Mouse (Mus musculus): ENCODE measurements around the gene Zc3h12a. TPM values are rescaled to one million over a fixed set of nuclear protein-coding genes. Genes with fewer than 3 reads are reported as not detected.

The Zc3h12a gene
- total and polyA plus RNA-seq, 3 experiments = 2.1 to 13.4 (median 7.7) TPM

DNA sequence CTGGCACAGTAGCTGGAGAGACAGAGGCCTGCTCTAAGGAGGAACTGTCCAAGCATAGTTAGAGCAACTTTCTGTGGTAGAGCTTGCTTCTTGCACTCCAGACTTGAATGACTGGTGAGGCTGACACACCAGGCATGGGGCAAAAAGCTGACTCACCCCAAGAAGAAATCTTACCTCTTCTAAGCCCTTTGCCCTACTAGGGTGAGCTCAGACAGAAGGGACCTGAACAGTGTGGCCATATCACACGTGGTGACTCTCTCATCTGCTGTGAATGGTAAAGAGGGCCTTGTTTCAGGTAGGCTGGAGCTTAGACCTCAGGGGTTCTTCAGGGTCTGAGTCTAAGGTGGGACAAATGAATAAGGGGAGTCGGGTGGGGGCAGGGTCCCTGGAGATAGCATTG, 30.4 kb upstream of the Zc3h12a start:
- no peak overlapping the region for H3K27ac ChIP-seq (ENCODE audit: insufficient read depth, low read depth)
- no peak overlapping the region for H3K4me3 ChIP-seq (replicated peaks in 1 of 3; ENCODE audit: low read depth in 2 of 3, low read length in 2 of 3, poor library complexity in 1 of 3)
- H3K36me3 ChIP-seq (replicated peaks in 1 of 2; ENCODE audit: control insufficient read depth in 1 of 2, insufficient read depth in 1 of 2, low read length in 1 of 2) = no peaks in the 10 kb centered on the region
- no peak overlapping the region for H3K9ac ChIP-seq (ENCODE audit: insufficient read depth, low read depth)
- H3K79me2 ChIP-seq (replicated peaks; ENCODE audit: control insufficient read depth, extremely low read depth, insufficient read depth, poor library complexity, severe bottlenecking) = no peaks in the 10 kb centered on the region
- TF ChIP-seq RCOR1 (conservative IDR thresholded peaks at IDR 0.05; ENCODE audit: low read depth, low read length) (no peak), POLR2A (IDR thresholded peaks at IDR 0.05; ENCODE audit: low read depth, low read length) (no peak), ZC3H11A (IDR thresholded peaks at IDR 0.05; ENCODE audit: low read depth, low read length) (no peak), NELFE (IDR thresholded peaks at IDR 0.05; ENCODE audit: low read depth, low read length) (no peak), BHLHE40 (IDR thresholded peaks at IDR 0.05; ENCODE audit: low read depth, low read length) (no peak), MAZ (IDR thresholded peaks at IDR 0.05; ENCODE audit: low read depth, low read length) (no peak), UBTF (IDR thresholded peaks at IDR 0.05; ENCODE audit: low read depth, low read length) (no peak), KAT2A (IDR thresholded peaks at IDR 0.05; ENCODE audit: insufficient replicate concordance, low read length) (no peak), JUND (conservative IDR thresholded peaks at IDR 0.05; ENCODE audit: low read depth, low read length) (no peak), EP300 (IDR thresholded peaks at IDR 0.05; ENCODE audit: low read length) (no peak), TCF12 (IDR thresholded peaks at IDR 0.05; ENCODE audit: low read depth, low read length) (no peak), RAD21 (IDR thresholded peaks at IDR 0.05; ENCODE audit: low read depth, low read length) (no peak), USF2 (conservative IDR thresholded peaks at IDR 0.05; ENCODE audit: low read depth, low read length) (no peak), NRF1 (IDR thresholded peaks at IDR 0.05; ENCODE audit: low read depth, low read length) (no peak), ZMIZ1 (IDR thresholded peaks at IDR 0.05; ENCODE audit: low read depth, low read length) (no peak), CHD1 (IDR thresholded peaks at IDR 0.05; ENCODE audit: low read depth, low read length) (no peak), HCFC1 (IDR thresholded peaks at IDR 0.05; ENCODE audit: low read depth, low read length) (no peak), ETS1 (conservative IDR thresholded peaks at IDR 0.05; ENCODE audit: low read depth, low read length) (no peak), MAFK (IDR thresholded peaks at IDR 0.05; ENCODE audit: insufficient replicate concordance, low read length) (no peak), PAX5 (IDR thresholded peaks at IDR 0.05; ENCODE audit: low read length) (no peak)
- DNase-seq (ENCODE audit: extremely low read depth) = no peak
- no peaks in the 10 kb centered on the region for H3K9me3 ChIP-seq (replicated peaks; ENCODE audit: low read length)
- H3K4me2 ChIP-seq (ENCODE audit: insufficient read depth, low read depth, poor library complexity, severe bottlenecking) = no peak overlapping the region
- peaks cover 72% of the 10 kb centered on the region for H3K27me3 ChIP-seq (replicated peaks)
- peaks cover 0 to 4% of the 10 kb centered on the region in 2 experiments; a peak in 2 of 4 replicates for H3K4me1 ChIP-seq (ENCODE audit: control insufficient read depth in 1 of 2, insufficient read depth in 2 of 2)
- dilution Hi-C loops (cut with MboI; ENCODE audit: extremely low pct_ligation_motif_present, extremely low pct_unique_long_range_greater_than_20kb, low sequenced_read_pairs) (no loop called here), in situ Hi-C loops (cut with MboI; ENCODE audit: low pct_ligation_motif_present, low pct_unique_long_range_greater_than_20kb, low sequenced_read_pairs) (loop anchor here (25.0 kb wide), 1 partner anchor 804 kb away; no protein-coding TSS in a partner anchor)

DNA sequence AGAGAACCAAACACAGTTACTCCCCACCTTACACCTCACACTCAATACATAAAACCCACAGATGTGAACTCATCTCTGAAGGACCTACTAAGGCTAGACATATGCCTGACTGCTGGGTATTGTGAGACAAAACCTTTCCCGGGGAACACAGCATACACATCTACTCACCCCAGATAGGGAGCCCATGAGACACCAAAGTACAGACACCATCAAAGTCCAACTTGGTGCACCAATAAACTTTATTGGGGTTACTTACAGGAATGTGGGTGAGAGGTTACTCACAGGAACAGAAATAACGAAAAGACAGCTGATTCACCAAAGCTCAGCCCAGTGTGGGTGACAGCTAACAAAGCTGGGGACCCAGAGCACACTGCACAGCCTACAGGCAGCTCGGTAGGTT, 29.7 kb upstream of the Zc3h12a start:
- no peak overlapping the region for H3K4me2 ChIP-seq (ENCODE audit: insufficient read depth, low read depth, poor library complexity, severe bottlenecking)
- TF ChIP-seq SMC3 (IDR thresholded peaks at IDR 0.05; ENCODE audit: low read depth, low read length) (no peak), JUND (conservative IDR thresholded peaks at IDR 0.05; ENCODE audit: low read depth, low read length) (no peak), MAZ (IDR thresholded peaks at IDR 0.05; ENCODE audit: low read depth, low read length) (no peak)
- DNase-seq (ENCODE audit: extremely low read depth) = no peak
- dilution Hi-C loops (cut with MboI; ENCODE audit: extremely low pct_ligation_motif_present, extremely low pct_unique_long_range_greater_than_20kb, low sequenced_read_pairs) = no loop called here
- H3K27me3 ChIP-seq (replicated peaks) = peaks cover 70% of the 10 kb centered on the region
- in situ Hi-C loops (cut with MboI; ENCODE audit: low pct_ligation_motif_present, low pct_unique_long_range_greater_than_20kb, low sequenced_read_pairs) = loop anchor here (25.0 kb wide), 1 partner anchor 805 kb away; no protein-coding TSS in a partner anchor
- H3K9ac ChIP-seq (ENCODE audit: insufficient read depth, low read depth) = no peak overlapping the region
- H3K4me3 ChIP-seq (replicated peaks in 1 of 3; ENCODE audit: low read depth in 2 of 3, low read length in 2 of 3, poor library complexity in 1 of 3) = no peak overlapping the region
- H3K36me3 ChIP-seq (replicated peaks in 1 of 2; ENCODE audit: control insufficient read depth in 1 of 2, insufficient read depth in 1 of 2, low read length in 1 of 2) = no peaks in the 10 kb centered on the region
- peaks cover 0 to 4% of the 10 kb centered on the region in 2 experiments; a peak in 2 of 4 replicates for H3K4me1 ChIP-seq (ENCODE audit: control insufficient read depth in 1 of 2, insufficient read depth in 2 of 2)
- no peak overlapping the region for H3K27ac ChIP-seq (ENCODE audit: insufficient read depth, low read depth)
- H3K79me2 ChIP-seq (replicated peaks; ENCODE audit: control insufficient read depth, extremely low read depth, insufficient read depth, poor library complexity, severe bottlenecking) = no peaks in the 10 kb centered on the region
- no peaks in the 10 kb centered on the region for H3K9me3 ChIP-seq (replicated peaks; ENCODE audit: low read length)
